Mouse (Mus musculus) skeletal muscle tissue, adult 2 months (tissue): ENCODE data around the gene Sntn.

Experiments used
- DNase-seq: peaks from one replicate; pipeline ENCODE4 v3.0.0-alpha.2; 2012; ENCODE audit warnings: low read depth, low spot score

Gene Sntn

GRCm38 (mm10) chr14:13670576-13670975 lies at the start of gene Sntn:
Gene Sntn, plus strand, starts transcription at chr14:13670876.
- no peak for DNase-seq

DNA sequence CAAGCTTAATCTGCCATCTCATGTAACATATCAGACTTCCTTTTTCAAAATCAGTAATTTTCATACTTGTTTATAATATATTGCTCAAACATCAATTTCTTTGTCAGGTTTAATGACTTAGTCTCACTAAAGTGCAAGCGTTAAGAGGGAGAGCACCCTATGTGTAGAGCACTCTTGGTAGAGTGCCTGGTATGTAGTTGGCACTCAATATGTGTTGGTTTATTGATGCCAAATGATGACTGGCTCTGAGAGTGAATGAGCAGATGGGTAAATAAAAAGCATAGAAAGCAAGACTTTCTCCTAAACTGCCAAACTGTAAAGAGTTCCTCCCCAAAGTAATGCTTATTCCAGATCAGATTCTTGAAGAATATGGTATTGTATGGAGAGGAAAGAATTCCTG lies 20.8 kb upstream of the Sntn start:
- no peak for DNase-seq

DNA sequence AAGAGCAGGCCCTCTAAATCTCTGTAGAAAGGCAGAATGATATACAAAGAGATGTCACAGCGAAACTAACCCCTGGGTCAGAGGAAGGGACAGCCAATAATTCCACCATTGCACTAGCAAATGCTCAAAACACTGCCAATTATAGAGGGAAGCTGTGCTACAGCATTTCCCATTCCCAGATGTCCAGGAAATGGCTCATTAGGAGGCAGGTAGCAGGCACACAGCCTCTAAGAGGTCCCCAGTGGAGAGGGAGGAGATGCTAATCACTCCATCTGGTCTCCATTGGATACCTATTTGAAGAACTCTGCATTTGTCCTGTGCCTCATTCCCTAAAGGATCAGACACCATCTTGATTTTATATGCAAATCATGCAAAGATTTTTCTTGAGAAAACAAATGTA lies 19.6 kb upstream of the Sntn start:
- no peak for DNase-seq

GRCm38 (mm10) chr14:13651541-13652298 lies 19.0 kb upstream of the Sntn start:
- no peak for DNase-seq

GRCm38 (mm10) chr14:13686716-13687115 lies 16.0 kb downstream of the Sntn start:
- no peak for DNase-seq

DNA sequence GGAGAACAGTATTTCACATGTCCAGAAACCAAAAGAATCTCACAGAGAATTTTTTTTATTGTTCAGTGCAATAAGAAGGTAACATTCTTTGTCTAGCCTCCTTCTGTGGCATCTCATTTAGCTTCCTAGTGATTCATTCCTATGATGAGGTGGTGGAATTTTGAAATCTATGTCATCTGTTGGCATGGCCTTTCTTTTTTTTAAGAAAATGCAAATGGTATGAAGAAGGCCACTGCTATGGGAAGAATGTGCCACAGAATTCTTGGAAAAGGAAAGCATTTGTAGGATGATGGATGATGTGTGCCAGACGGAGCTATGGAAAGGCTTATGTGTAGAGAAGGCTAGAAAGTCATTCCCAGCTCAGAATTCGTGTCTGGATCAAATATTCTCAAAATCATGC lies 19.8 kb downstream of the Sntn start:
- DNase-seq, result no peak

- DNase-seq, result no peak
Measured at GRCm38 (mm10) chr14:13732263-13732662, 61.6 kb downstream of the Sntn start.
